Mouse (Mus musculus): ENCODE results near the gene Ikzf1.

GRCm38 (mm10) chr11:11686569-11687051, 1.8 kb downstream of the Ikzf1 start:
- TF ChIP-seq CTCF (IDR thresholded peaks at IDR 0.05; ENCODE audit: control insufficient read depth, insufficient read depth, insufficient replicate concordance, low read depth, low read length) (no peak), POLR2A (IDR thresholded peaks at IDR 0.05; ENCODE audit: control insufficient read depth, low read depth, low read length) (no peak)

Measured in testis, adult 2 months (tissue).